Mouse (Mus musculus) lung, adult 2 months (tissue): ENCODE data around the gene Runx2.

Source experiments
- CTCF ChIP-seq: fragments of 200-500 bp; IDR thresholded peaks from 2 replicates; pipeline ENCODE4 v1.5.1; 2011; ENCODE audit warnings: mild to moderate bottlenecking, low read length, control low read depth; ENCODE audit not compliant: insufficient read depth
- POLR2A ChIP-seq: fragments of 200-500 bp; IDR thresholded peaks from 2 replicates; pipeline ENCODE4 v1.6.1; 2011; ENCODE audit warnings: low read depth, mild to moderate bottlenecking, control low read depth, low read length, borderline replicate concordance; ENCODE audit errors: extremely low read depth

GRCm38 (mm10) chr17:44780353-44780752 is 34.2 kb downstream of the Runx2 start:
- TF ChIP-seq CTCF (no peak), POLR2A (no peak)
